Mouse (Mus musculus) small intestine, adult 2 months (tissue): Measurements from ENCODE around the gene Gm20816. TPM values are rescaled to one million over a fixed set of nuclear protein-coding genes. Genes with fewer than 3 reads are reported as not detected.
"Not testable (repeated sequence)": the region's sequence is repeated elsewhere in the genome, so short reads cannot be mapped to it uniquely, and the experiment has no call there.

ENCODE experiments used
- H3K27ac ChIP-seq: fragments of 200-500 bp; 2 replicates; pipeline ENCODE4 v1.5.1; 2012; ENCODE audit warnings: low read depth, low read length, control low read depth, inconsistent platforms; ENCODE audit not compliant: insufficient read depth
- H3K27me3 ChIP-seq: fragments of 200-500 bp; 2 replicates; pipeline ENCODE4 v1.6.1; 2012; ENCODE audit warnings: mild to moderate bottlenecking, moderate library complexity, low read length, inconsistent platforms; ENCODE audit not compliant: control insufficient read depth, insufficient read depth
- H3K36me3 ChIP-seq: fragments of 200-500 bp; 2 replicates; pipeline ENCODE4 v1.6.1; 2012; ENCODE audit warnings: mild to moderate bottlenecking, low read length, control low read depth, inconsistent platforms; ENCODE audit not compliant: control insufficient read depth, insufficient read depth
- H3K4me1 ChIP-seq: fragments of 200-500 bp; 2 replicates; pipeline ENCODE4 v1.6.1; 2012; ENCODE audit warnings: low read length, inconsistent platforms, mixed read lengths; ENCODE audit not compliant: control insufficient read depth, insufficient read depth, insufficient read length
- H3K4me3 ChIP-seq: fragments of 200-500 bp; 2 replicates; pipeline ENCODE4 v1.5.1; 2012; ENCODE audit warnings: low read depth, mild to moderate bottlenecking, control low read depth, inconsistent platforms, low read length, moderate library complexity
- WGBS: fragments of 180-500 bp; shearing (Covaris S2); methylation state at CpG from one replicate; pipeline ENCODE4 v1.1.7; 2018; 5-methylcytosine and 5-hydroxymethylcytosine counted together
- polyA plus RNA-seq: library from polyadenylated mRNA; depleted of rRNA; stranded (reverse); fragments of >200 nt; gene quantifications from 2 replicates; pipeline ENCODE4 v1.2.3, GENCODE M21; 2012; rRNA removed

Gm20816 gene
- not detected in 2 replicates for polyA plus RNA-seq

DNA sequence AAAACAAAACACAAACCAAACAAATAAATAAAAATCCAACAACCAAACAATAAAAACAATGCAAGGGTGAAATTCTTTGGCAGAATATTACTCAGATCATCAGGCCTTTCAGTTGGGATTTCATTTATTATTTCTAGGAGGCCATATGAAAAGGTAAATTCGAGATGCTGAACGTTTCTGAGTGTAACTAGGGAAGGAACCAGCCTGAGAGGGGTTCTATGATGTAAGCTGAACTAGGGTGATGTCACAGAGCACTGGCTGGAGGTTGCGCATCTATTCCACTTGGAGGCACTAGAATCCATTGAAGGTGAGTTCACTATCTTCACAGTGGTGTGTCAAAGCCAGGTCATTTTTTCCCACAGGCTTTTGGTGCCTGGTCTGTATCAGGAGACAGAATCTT is at the start of gene Gm20816:
Gene Gm20816, plus strand, starts transcription at position 301 of the 400 bp plus-strand sequence.
- not testable (repeated sequence) for H3K27ac ChIP-seq, H3K4me3 ChIP-seq, H3K27me3 ChIP-seq, H3K36me3 ChIP-seq, H3K4me1 ChIP-seq
- no CpG with 5 or more reads among the region's 3 CpGs for WGBS

Other genes with a start within 250 kb of the Gm20816 start
- not detected in 2 replicates for gene Gm20937, start 243.1 kb upstream of the Gm20816 start, polyA plus RNA-seq